Mouse (Mus musculus): ENCODE measurements at regions not wholly inside any gene's neighbourhood (a gene's known extent, or its start where the extent isn't known, plus 50 kb on each side); places are given as distances from the start of the nearest gene placed in this dataset.

DNA sequence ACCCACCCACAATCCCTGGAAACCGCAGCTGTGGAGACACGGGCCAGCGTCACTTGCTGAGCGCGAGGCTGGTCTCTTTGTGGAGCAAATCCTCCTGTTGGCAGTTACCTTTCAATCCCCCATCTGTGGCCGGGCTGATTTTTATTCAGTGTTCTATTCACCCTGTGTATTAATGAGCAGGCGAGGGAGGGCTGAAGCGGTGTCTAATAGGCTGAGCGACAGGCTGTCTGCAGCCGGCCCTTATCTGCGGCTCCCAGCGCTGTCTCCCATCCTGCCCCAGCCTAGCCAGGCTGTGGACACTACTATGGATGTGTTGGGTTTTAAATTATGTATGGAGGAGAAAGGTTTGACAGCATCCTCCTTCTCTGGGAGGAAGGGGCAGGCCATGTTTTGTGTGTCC, 138.3 kb upstream of the Gm26897 start:
- no peak for DNase-seq (ENCODE audit: low spot score in 2 of 2)

DNA sequence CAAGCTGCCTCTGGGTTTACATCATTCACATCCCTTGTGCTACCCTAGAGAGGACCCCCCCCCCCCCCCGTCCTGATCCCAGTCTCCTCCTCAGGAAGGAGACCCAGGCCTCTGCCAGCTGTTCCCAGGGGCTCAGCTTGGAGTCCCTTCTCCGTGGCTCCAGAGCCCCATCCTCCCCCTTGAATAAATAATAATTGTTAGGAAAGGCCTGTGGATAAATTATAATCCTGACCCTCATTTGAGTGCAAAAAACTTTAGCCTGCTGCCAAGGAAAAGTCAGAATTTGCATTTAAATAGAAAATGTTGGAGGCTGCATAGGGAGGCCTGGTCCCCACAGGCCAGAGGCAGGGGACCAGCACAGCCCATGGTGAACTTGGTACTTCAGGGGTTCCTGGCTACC, 136.0 kb upstream of the Gm26897 start:
- DNase-seq (ENCODE audit: low spot score in 2 of 2) = no peak

GRCm38 (mm10) chr5:111601711-111602521, 131.8 kb upstream of the Gm26897 start:
- no peak for DNase-seq (ENCODE audit: low spot score in 2 of 2)

- no peak for DNase-seq (ENCODE audit: low spot score in 2 of 2)
Measured at GRCm38 (mm10) chr5:111613687-111614086, 120.0 kb upstream of the Gm26897 start.

- DNase-seq (ENCODE audit: low spot score in 2 of 2) = no peak
Measured at GRCm38 (mm10) chr5:111619974-111620373, 113.8 kb upstream of the Gm26897 start.

GRCm38 (mm10) chr5:111620626-111621025, 113.1 kb upstream of the Gm26897 start:
- no peak for DNase-seq (ENCODE audit: low spot score in 2 of 2)

GRCm38 (mm10) chr5:111622481-111622880, 111.2 kb upstream of the Gm26897 start:
- no peak for DNase-seq (ENCODE audit: low spot score in 2 of 2)

- DNase-seq (ENCODE audit: low spot score in 2 of 2) = no peak
Measured at GRCm38 (mm10) chr5:111626273-111626798, 107.4 kb upstream of the Gm26897 start.

- DNase-seq (ENCODE audit: low spot score in 2 of 2) = no peak
Measured at GRCm38 (mm10) chr5:111630313-111630844, 103.3 kb upstream of the Gm26897 start.

- DNase-seq (ENCODE audit: low spot score in 2 of 2) = no peak
Measured at GRCm38 (mm10) chr5:111631572-111632161, 102.1 kb upstream of the Gm26897 start.

DNA sequence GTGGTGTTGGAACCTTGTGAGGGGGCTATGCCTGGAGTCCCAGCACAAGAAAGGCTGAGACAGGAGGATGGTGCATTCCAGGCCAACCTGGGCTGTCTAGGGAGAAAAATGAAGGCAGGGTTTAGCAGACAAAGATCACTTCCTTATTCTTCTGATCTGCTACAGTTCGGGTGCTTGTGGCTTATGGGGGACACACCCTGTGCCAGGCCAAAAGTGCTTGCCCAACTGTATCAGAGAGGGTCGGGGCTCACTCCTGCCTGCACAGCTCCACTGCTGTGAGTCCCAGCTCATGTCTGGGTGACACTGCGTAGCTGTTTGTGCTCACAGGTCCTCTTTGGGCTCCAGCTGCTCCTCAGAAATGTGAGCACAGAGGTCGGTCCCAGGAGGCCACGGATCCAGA, 98.6 kb upstream of the Gm26897 start:
- no peak for DNase-seq (ENCODE audit: low spot score in 2 of 2)

DNA sequence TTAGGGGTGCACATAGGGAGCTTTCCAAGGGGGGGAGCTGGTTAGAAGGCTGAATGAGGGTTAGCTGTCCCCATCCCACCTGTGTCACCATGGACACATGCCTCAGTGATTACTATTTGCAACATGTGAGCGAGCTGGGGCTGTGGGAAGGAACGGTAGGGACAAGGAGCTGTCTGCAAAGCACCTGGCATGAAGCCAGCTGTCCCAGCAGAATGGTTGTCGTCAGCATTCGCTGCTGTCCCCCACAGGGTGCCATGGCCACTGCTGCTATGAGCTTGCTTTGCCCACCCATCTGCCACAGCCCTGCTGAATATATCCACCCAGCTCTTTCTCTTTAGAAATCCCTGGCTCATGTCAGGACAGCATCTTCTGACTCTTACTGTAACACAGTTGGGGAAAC, 96.8 kb upstream of the Gm26897 start:
- DNase-seq (ENCODE audit: low spot score in 2 of 2) = no peak

GRCm38 (mm10) chr5:111638306-111638705, 95.4 kb upstream of the Gm26897 start:
- DNase-seq (ENCODE audit: low spot score in 2 of 2) = no peak

DNA sequence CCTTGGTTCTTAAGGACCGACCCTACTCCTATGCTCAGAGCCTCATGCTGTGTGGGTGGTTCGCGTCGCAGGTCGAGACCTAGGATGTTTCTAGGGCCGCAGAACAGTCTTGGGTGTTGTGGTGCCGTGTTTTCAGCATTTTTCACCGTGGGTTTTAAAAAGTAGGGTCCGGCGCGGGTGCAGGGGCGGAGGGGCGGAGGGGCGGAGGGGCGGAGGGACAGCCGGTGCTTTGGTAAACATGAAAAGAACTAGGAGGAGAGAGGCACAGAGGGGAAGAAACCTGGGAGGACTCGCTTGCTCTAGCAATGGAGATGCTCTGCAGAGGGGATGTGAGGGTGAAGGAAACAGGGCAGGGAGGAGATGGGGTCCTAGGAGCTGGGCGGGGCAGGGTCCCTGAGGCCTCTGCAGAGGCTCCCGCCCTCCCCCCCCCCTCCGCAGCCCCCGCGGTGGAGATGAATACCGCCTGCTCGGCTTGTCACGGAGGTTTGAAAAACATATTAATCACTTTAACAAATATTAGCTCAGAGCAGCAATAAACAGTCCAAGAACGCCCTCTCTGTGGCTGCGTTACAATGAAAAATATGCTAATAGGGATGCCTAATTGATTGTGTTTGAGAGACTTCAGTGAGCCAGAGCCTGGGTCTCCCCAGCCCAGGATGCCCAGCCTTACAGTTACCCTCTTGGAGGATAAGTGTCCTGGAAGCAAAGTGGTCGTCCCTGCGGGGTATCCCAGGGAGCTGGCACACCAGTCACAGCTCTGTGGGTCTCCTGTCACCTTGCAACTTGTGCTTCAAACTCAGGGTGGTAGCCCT, 94.0 kb upstream of the Gm26897 start:
- DNase-seq (ENCODE audit: low spot score in 2 of 2) = no peak

DNA sequence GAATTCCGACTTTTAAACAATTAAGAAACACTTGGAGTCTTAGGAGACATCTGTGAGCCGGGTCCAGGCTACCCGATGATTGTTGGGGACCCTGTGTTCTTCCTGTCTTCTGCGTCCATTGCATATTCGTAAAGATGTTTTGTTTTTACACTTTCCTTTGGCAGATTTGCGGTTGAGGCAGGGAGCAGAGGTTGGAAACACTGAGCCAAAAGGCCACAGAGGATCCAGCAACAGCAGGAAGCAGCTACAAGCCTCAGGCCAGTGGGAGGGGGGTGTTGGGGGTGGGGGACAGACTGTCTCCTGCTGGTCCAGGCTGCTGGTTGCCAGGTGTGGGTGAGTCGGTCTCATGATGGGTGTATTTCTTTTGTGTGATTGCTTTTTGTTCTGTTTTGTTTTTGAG, 92.7 kb upstream of the Gm26897 start:
- no peak for DNase-seq (ENCODE audit: low spot score in 2 of 2)

- DNase-seq (ENCODE audit: low spot score in 2 of 2) = no peak
Measured at GRCm38 (mm10) chr5:111641685-111642084, 92.0 kb upstream of the Gm26897 start.

- no peak for DNase-seq (ENCODE audit: low spot score in 2 of 2)
Measured at GRCm38 (mm10) chr5:111644142-111644541, 89.6 kb upstream of the Gm26897 start.

GRCm38 (mm10) chr5:111644788-111645187, 88.9 kb upstream of the Gm26897 start:
- DNase-seq (ENCODE audit: low spot score in 2 of 2) = no peak

DNA sequence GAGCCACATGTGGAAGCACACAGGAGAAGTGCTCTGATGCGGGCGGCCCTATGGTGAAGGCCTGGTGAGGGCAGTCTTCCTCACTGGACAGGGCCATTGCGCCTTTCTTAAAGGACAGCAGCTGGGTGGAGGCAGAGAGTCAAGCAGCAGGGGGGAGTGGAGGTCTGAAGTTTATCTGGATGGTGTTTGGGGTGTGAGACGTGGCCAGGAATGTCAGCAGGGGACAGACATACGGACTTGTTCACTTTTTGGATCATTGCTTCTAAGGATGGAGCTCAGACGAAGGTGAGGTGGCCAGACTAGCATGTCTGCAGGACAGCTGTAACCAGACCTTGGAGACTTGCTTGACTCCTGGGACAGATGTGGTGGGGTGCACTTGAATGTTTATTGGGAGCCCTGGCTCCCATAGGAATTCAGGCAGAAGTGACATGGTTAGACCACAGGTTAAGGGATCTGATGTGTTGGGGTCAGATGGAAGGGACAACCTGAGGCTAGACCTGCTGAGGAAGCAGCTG, 86.0 kb upstream of the Gm26897 start:
- DNase-seq (ENCODE audit: low spot score in 2 of 2) = no peak

DNA sequence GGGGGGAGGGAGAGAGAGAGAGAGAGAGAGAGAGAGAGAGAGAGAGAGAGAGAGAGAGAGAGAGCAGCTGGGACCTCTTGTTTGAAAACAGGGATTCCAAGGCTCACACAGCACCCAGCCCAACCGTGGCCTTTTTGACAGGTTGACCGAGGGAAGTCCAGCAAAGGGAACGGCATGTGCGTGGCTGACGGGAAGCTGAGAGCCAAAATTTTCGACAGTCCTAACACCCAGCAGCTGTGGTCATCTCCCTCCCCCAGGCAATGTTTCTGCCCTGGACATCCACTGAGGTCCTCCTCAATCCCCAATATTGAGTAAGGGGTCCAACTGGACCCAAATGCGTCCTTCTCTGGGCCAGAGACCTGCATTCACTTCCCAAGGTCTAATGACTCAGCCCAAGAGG, 85.2 kb upstream of the Gm26897 start:
- no peak for DNase-seq (ENCODE audit: low spot score in 2 of 2)

- DNase-seq (ENCODE audit: low spot score in 2 of 2) = no peak
Measured at GRCm38 (mm10) chr5:111649012-111649411, 84.7 kb upstream of the Gm26897 start.

DNA sequence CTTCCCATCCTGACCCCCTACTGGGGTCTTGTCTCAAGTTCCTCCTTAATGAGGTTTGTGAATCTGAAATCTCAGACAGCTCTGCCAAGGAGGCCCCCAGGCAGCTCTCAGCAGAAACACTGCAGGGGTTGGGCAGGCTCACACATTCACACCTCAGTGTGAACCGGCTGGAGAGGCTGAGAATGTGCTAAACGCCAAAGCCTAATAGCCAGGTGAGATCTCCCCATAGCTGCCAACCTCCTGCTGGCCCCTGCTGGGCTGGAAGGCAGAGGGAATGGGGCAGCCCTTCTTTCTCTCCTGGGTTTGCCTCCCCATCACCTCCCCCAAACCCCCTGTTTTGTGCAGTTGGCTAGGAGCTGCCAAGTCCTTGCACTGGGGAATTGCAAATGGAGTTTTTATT, 81.3 kb upstream of the Gm26897 start:
- DNase-seq (ENCODE audit: low spot score in 2 of 2) = no peak
